Mouse (Mus musculus) testis, adult 2 months (tissue): ENCODE results near the gene Cacnb3. TPM values are rescaled to one million over a fixed set of nuclear protein-coding genes. Genes with fewer than 3 reads are reported as not detected.

ENCODE experiments used
- H3K27ac ChIP-seq: fragments of 200-500 bp; 2 replicates; pipeline ENCODE4 v1.5.1; 2012; ENCODE audit warnings: low read depth, low read length; ENCODE audit not compliant: control insufficient read depth, insufficient read depth
- H3K27me3 ChIP-seq: fragments of 200-500 bp; 2 replicates; pipeline ENCODE4 v1.6.1; 2012; ENCODE audit warnings: mild to moderate bottlenecking, low read length, moderate library complexity; ENCODE audit not compliant: control insufficient read depth, insufficient read depth
- H3K36me3 ChIP-seq: fragments of 200-500 bp; 2 replicates; pipeline ENCODE4 v1.6.1; 2012; ENCODE audit warnings: mild to moderate bottlenecking, low read length; ENCODE audit not compliant: control insufficient read depth, insufficient read depth
- H3K4me1 ChIP-seq: fragments of 200-500 bp; 2 replicates; pipeline ENCODE4 v1.6.1; 2012; ENCODE audit warnings: low read length; ENCODE audit not compliant: control insufficient read depth, insufficient read depth
- H3K4me3 ChIP-seq: fragments of 200-500 bp; 2 replicates; pipeline ENCODE4 v1.5.1; 2012; ENCODE audit warnings: low read depth, mild to moderate bottlenecking, low read length, moderate library complexity, mixed read lengths; ENCODE audit not compliant: control insufficient read depth
- CTCF ChIP-seq: fragments of 200-500 bp; IDR thresholded peaks from 2 replicates; pipeline ENCODE4 v1.5.1; 2012; ENCODE audit warnings: low read depth, mild to moderate bottlenecking, inconsistent platforms, low read length, moderate library complexity; ENCODE audit not compliant: control insufficient read depth, insufficient read depth, insufficient replicate concordance
- POLR2A ChIP-seq: fragments of 200-500 bp; IDR thresholded peaks from 2 replicates; pipeline ENCODE4 v1.6.1; 2012; ENCODE audit warnings: low read depth, mild to moderate bottlenecking, inconsistent platforms, low read length, moderate library complexity; ENCODE audit not compliant: control insufficient read depth
- polyA plus RNA-seq: library from polyadenylated mRNA; depleted of rRNA; stranded (reverse); fragments of >200 nt; gene quantifications from 2 replicates; pipeline ENCODE4 v1.2.3, GENCODE M21; 2012

The Cacnb3 gene
- polyA plus RNA-seq, 1 experiment = 3.1 TPM

DNA sequence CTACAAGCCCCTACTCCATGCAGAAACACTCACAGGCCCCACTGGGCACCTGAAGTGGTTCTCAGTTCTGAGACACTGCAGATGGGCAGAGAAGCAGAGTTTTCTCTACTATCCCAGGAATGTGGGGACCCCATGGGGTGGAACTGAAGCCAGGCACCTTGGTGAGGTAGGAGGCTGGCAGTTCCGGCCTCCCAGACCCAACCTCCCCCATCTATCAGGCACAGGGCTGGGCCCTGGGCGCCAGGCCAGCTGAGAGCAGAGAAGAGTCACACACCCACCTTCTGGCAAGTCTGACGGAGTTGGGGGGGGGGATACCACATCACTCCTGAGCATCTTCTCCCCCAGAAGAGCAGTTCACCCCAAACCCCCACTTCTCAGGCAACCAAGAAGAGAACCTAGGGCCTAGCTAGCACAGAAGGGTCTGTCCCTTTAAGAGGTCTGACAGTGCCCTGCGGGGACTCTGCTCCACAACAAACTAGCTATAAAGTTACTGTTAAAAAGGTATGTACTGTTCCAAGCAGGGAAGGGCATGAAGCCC, 27.6 kb upstream of the Cacnb3 start:
- no peaks in the 10 kb centered on the region for H3K36me3 ChIP-seq
- no peak overlapping the region for H3K4me3 ChIP-seq
- no peak overlapping the region for H3K27ac ChIP-seq

DNA sequence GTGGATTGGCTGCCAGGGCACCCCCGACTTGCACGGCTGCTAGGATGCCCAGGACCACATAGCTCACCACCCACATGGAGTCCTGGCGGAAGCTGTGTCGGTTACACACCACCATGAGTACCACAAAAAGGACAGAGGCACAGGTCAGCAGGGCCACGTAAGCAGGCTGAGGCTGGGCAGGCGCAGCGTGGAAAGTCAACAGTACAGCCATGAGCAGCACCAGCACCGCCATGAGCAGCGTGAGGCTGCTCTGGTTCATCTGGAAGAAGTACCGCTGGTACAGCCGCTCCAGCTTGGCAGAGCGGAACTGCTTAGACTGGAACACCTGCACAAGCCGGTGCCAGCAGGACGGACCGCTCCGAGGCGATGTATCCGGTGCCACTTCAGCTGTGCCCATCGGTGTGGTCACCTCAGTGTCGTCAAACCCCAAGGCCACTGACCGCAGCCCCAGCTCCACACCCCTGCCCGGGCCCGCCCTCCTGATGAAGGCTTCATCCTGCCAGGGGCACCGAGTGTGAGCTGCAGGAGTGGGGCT, 26.5 kb upstream of the Cacnb3 start:
- Histone ChIP-seq H3K27ac (no peak overlapping the region), H3K4me3 (no peak overlapping the region), H3K4me1 (peaks cover 8% of the 10 kb centered on the region), H3K27me3 (no peaks in the 10 kb centered on the region; the same call in 1 of the 2 replicates), H3K36me3 (no peaks in the 10 kb centered on the region)
- TF ChIP-seq CTCF (no peak), POLR2A (no peak)

More for the DNA sequence above, 27.6 kb upstream of the Cacnb3 start:
- no peaks in the 10 kb centered on the region for H3K27me3 ChIP-seq
- TF ChIP-seq POLR2A (no peak), CTCF (no peak)
- peaks cover 1% of the 10 kb centered on the region for H3K4me1 ChIP-seq

DNA sequence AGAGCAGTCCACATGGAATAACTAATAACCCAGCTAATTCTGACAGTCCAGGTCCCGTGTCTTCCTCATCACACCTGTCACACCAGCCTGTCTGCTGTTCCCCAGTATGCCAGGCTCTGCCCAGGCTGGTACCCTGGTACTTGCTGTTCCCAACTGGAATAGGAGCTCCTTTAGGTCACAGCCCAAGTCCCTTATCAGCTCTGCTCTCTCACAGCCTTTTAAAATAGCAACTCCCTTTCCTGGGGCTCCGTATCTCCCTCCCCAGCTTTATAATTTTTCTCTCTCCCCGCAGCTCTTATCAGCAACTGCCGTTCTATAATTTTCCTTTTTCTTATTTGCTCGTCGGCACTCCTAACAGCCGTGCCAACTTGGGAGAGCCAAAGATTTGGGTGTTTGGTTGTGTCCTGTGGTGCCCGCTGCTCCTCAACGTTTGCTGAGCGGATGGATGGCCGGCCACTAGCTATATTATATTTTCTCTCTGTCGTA, 24.5 kb upstream of the Cacnb3 start:
- no peak overlapping the region for H3K4me3 ChIP-seq
- H3K27ac ChIP-seq = no peak overlapping the region
- TF ChIP-seq CTCF = no peak
- no peak for TF ChIP-seq POLR2A
- no peaks in the 10 kb centered on the region for H3K36me3 ChIP-seq
- H3K27me3 ChIP-seq = no peaks in the 10 kb centered on the region; the same call in 1 of the 2 replicates
- peaks cover 10% of the 10 kb centered on the region for H3K4me1 ChIP-seq

DNA sequence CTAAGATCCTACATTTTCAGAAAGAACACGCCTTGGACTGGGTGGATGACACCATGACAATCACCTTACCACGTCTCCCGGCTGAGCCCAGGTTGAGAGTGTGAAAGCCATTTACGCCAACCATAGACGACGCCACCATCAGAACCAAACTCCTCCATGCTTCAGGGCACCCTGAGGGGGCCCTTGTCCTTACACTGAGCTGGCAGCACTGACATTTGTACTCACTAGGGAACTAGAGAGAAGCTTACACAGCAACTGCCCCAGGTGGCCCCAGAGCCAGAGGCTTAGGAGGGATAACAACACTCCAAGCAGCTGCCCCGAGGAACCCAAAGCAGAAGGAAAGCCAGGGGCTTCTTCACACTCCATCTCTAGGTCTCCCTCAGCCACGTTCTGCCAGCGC, 23.9 kb upstream of the Cacnb3 start:
- Histone ChIP-seq H3K27ac (no peak overlapping the region), H3K4me1 (peaks cover 10% of the 10 kb centered on the region), H3K4me3 (no peak overlapping the region), H3K36me3 (no peaks in the 10 kb centered on the region), H3K27me3 (no peaks in the 10 kb centered on the region; the same call in 1 of the 2 replicates)
- TF ChIP-seq POLR2A (no peak), CTCF (no peak)

DNA sequence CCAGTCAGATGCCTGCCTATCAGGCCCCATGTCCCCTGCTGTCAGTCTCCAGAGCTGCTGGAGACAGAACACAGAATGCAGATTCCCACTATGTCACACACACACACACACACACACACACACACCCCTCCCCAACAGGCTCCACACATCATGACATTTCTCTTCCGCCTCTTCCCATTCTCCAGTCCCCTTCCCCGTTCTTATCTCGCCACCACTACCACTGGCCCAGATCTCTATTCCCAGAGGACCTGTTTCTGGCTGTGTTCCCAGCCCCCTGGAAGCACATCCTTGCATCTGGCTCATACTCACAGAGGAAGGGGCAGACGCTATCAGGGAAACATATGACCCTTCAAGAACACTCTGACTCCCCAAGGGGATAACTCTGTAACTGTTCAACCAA, 23.1 kb upstream of the Cacnb3 start:
- H3K4me1 ChIP-seq = peaks cover 10% of the 10 kb centered on the region
- no peak overlapping the region for H3K4me3 ChIP-seq

GRCm38 (mm10) chr15:98608058-98608783, 22.4 kb upstream of the Cacnb3 start:
- Histone ChIP-seq H3K4me3 (peak overlapping the region; percentile 53), H3K36me3 (no peaks in the 10 kb centered on the region), H3K4me1 (peaks cover 10% of the 10 kb centered on the region), H3K27ac (no peak overlapping the region; the same call in 1 of the 2 replicates), H3K27me3 (no peaks in the 10 kb centered on the region; the same call in 1 of the 2 replicates)
- TF ChIP-seq POLR2A (no peak), CTCF (no peak)

More for the DNA sequence above, 23.1 kb upstream of the Cacnb3 start:
- no peaks in the 10 kb centered on the region for H3K36me3 ChIP-seq
- no peak overlapping the region for H3K27ac ChIP-seq
- H3K27me3 ChIP-seq = no peaks in the 10 kb centered on the region; the same call in 1 of the 2 replicates
- no peak for TF ChIP-seq POLR2A
- no peak for TF ChIP-seq CTCF

DNA sequence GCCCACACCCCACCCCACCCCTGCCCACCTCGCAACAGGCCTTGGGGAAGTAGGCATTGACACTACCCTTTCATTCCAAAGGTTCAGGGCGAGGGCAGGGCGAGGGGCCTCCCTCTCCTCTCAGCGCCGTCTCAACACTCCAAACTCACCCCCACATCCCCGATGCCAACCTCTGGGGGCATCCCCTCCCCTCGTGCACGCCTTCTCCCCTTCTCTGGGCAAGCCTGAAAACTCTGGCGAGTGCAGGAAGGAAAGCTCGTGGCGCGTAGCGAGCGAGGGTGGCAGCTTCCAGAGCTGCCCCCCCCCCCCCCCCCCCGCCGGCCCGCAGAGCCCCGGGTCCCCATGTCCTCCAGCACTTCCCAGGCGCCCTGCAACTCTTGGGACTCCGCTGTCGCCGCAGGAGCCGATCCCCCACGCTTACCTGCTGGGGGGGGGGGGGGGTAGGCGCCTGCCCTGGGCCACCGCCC, 21.8 kb upstream of the Cacnb3 start:
- Histone ChIP-seq H3K36me3 (no peaks in the 10 kb centered on the region), H3K4me3 (peak overlapping the region; percentile 53), H3K27me3 (no peaks in the 10 kb centered on the region; the same call in 1 of the 2 replicates), H3K4me1 (peaks cover 10% of the 10 kb centered on the region), H3K27ac (no peak overlapping the region)
- TF ChIP-seq POLR2A = no peak
- no peak for TF ChIP-seq CTCF
